Mouse (Mus musculus) liver, adult (tissue): ENCODE data around the gene Uspl1.

Source experiments
- GATA4 ChIP-seq: IDR thresholded peaks from 2 replicates; pipeline ENCODE4 v1.6.1; 2014; ENCODE audit warnings: mild to moderate bottlenecking, low read length; ENCODE audit not compliant: insufficient replicate concordance

The Uspl1 gene

DNA sequence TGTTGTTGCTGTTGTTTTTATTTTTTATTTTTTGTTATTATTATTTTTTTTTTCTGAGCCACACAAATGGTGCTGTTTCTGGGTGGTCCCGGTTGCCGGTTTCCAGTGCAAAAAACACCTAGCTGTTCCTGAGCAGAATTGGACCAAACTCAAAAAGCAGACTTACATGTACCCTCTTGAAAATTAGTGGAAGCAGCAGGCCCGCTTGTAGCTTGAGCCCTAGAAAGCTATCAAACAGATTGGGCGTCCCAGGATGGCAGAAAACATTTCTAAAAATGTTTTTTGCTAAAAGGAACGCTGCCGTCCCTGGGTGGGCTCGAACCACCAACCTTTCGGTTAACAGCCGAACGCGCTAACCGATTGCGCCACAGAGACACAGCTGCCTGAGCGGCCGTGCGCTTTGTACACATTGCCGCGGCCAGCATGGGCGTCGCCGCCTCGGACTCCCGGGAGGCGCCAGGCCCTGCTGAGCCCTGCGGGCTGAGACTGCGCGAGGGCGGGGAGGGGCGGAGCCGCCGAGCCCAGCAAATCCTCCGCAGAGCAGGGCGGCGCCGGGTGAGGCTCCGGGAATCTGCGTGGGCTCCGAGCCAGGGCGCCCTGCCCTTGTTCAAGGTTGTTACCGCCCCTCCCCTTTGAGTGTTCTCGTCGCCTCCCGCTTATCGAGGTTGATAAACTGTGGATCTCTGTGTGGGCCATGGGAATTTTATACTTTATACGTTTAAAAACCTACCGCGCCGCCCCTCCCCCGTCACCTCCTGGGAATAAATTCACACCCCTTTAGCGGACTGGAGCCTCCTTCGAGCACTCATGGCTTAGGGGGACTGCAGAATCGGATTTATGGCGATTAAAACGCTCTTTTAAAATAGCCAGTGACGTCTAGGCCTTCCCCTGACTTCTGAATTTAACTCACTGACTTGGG is 44.8 kb downstream of the Uspl1 start:
- TF ChIP-seq GATA4 = peak; percentile 71; the same call in 1 of the 2 replicates

DNA sequence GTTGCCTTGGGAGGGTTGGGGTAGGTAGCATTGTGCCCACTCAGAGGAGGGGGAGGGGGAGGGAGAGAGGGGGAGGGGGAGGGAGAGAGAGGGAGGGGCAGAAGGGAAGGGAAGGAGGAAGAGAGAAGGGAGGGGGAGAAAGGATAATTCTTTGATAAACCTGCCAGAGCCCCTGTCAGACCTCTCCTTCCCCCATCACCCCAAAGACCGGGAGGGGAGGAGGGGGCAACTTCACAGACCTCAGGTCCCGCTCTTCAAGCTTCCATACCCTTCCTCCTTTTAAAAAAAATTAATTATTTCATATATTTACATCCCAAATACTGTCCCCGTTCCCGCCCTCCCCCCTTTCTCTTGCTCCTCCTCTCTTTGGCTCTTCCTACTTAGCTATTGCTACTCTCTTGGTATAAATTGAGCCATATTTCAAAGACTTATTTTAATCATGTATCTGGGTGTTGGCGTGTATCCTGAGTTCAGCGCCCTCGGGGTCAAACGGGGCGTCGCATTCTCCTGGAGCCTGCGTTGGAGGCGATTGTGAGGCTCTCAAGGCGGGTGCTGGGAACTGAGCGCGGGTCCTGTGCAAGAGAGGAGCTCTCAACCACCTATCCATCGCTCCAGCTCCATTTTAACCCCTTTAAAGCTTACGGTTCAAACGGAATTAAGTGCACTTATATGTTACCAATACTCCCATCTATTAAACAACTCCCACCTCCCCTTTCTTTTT is 45.6 kb downstream of the Uspl1 start:
- no peak for TF ChIP-seq GATA4

DNA sequence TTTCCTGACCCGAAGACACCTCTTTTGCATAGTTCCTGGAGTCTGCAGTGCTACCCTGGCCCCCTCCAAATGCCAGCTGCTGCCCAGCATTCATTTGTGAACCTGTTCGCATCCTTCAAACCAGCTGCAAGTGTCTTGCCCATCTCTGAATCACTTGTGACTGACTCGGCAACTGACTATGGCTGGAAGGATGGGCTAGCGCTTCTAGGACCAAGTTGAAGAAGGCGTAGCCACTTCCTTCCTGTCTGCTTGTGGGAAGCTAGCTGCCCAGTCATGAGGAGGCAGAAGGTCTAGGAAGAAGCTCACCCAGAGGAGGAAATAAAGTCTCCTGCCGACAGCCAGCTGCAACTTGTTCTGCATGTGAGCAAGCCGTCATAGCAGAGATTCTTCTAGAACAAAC is 50.9 kb downstream of the Uspl1 start:
- no peak for TF ChIP-seq GATA4

DNA sequence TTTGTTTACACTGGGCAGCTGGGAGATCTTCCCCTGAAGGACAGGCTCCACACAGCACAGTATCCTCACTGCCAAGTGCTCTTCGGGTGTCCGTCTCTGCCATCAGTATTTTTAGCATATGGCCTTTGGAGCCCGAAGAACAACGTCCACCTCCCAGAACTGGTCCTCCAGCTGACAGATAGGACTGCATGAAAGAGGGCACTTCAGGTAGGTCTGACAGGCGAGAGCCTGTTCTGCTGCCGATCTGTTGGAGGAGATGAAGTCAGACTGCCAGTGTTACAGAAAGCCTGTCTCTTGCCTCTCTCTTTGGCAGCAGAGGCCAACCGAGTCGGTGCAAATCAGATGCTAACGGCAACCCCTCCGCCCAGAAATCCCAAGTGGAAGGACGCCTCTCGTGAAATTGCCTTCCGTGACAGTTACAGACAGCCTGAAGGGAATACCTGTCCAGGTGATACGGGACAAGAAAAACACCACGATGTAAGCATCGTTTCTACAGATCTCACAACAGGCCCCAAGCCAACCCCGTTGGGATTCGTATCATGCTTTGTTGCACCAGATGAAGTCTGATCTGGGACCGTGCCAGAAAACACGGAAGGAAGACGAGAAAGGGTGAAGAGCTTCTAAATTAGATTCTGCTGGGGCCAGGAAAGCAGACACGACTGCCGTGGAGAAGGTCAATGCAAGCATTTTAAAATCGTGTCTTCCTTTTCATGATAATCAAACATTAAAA is 53.2 kb downstream of the Uspl1 start:
- no peak for TF ChIP-seq GATA4

DNA sequence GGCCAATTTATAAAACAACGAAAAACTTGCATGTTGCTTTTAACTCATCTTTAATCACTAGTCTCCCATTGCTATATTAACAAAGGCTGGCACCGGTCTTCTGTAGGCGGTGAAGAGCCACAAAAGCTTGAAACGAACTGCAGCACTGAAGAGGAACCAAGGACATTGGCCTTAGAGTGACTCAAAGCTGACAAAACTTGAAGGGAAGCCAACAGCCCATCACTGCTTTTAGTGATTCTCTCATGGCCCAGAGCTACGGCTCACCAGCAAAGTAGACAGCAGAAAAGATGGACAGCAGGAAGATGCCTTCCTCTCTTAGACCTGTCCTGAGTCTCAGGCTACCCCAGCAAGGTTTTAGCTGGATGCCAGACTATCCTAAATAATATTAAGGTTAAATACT is 58.3 kb downstream of the Uspl1 start:
- no peak for TF ChIP-seq GATA4

DNA sequence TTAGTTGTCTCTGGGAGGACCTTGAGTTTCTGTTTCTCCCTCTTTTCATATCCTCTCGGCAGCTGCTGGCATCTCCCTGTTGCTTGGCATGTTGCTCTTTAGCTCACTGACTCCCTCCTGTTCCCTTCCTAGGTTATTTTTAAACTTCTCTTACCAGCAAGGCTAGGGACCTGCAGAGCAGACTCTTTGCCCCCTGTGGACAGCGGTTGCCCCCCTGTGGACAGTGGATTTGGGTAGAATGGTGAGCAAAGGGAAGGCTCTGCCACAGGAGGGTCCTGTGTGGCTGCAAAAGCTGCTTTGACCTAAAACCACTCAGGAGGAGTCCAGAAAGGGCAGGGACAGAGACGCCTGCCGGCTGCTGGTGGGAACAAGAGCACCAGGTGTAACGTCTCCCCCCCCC is 58.9 kb downstream of the Uspl1 start:
- no peak for TF ChIP-seq GATA4

DNA sequence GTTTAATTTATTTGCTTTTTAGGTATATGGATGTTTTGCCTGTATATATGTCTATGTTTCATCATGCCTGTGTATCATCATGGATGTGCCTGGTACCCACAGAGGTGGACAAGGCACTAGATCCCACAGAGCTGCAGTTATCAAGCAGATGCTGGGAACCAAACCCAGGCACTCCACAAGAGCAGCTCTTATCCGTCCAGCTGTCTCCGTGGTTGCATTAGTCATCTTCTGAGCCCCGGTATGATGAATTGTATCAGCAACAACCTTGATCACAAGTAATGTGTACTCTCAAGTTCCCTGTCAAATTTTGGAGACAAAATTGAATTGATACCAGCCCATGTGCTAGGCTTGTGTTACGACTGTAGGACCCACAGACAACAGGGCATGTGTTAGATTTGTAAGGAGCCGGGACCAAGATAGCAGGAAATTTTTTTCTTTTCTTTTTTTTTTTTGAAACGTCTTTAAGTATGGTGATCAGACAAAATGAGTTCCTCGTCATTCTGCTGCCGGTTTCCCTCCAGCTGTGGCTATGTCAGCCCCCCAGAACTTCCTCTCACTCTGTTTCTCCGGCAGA is 61.3 kb downstream of the Uspl1 start:
- no peak for TF ChIP-seq GATA4

DNA sequence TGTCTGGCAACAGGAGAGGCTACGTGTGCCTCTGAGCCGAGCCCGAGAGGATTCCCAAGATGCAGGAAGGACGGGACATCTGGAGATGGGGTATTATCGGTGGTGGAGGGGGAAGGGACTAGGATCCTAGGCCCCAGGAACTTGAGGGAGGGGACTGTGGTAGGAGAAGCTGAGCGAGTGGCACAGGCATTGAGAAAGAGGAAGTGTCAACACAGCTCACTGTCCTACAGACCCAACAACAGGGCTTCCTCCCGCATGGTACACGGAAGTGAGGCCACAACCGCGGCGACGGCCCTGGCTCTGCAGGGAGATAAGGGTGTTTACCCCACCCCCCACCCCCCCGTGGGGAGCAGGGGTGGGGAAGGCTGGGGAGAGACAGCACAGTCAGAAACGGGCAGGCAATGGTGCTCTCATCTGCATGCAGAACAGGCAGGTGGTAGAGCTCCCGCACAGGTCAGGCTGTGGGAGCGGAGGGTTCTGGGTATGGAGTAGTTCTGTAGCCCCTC is 61.9 kb downstream of the Uspl1 start:
- TF ChIP-seq GATA4 = peak; percentile 96; the same call in 1 of the 2 replicates

DNA sequence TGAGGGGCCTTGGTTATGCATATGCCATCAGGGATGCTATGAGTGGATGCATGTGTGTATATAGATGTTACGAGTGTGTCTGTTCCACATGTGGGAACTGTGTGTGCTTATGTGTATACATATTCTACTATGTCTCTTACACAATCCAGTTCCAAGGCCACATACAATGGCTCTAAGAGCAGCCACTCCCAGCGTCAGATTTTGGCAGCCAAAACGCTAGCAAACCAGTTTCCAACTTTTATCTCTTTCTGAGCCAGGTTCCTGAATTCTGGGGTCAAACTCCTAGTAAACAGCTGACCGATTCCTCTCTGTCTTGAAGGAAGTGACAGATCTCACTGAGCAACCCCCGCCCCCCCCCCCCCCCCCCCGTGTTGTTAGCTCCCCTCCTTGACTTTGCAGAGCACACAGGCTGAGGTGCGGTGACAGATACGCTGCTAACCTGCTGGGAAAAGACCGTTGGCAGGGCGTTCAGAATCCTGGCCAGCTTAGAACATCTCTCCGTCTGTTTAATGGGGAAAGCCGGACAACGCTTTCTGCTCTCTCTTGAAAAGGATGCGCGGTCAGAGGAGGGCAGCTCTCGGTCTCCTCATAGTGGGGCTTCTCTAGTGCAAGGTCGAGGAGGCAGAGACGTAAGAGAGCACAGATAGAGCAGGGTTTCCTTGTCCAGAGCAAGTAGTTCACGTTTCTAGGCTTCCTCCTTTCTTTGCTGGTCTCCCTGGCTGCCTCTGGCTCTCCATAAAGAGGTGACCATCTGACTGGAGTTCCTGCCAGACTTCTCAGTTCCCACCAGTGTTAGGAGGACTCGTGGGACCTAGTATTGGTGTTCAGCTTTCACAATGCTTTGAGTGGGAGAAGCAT is 63.1 kb downstream of the Uspl1 start:
- 0 out of 2 replicates have a peak, but pooled peaks have one; percentile 6 for TF ChIP-seq GATA4

DNA sequence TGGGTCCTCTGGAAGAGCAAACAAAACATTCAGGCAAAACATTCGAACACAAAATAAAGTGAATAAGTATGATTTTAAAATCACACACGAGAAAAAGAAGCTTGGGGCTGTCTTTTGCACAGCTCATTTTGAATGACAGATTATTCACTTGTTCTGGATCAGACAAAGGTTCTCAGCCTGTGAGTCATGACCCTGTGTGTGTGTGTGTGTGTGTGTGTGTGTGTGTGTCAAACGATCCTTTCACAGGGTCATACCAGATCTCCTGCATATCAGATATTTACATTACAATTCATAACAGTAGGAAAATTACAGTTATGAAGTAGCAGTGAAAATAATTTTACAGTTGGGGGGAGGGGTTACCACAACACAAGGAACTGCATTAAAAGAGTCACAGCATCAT is 68.2 kb downstream of the Uspl1 start:
- no peak for TF ChIP-seq GATA4

DNA sequence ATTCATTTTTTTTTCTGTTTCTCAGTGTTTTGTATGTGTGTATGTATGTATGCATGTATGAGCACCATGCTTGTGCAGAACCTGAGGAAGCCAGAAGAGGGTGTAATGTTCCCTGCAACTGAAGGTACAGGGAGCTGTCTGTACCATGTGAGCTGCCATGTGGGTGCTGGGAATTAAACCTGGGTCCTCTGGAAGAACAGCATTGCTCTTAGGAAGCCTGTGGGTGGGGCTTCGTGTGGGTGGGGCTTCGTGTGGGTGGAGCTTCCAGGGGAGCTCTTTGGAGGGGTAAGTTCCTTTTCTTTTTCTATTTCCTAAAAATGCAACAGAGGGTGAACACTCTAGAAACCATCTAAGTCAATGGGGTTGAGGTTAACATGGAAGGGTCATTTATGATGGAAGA is 69.3 kb downstream of the Uspl1 start:
- TF ChIP-seq GATA4 = no peak

DNA sequence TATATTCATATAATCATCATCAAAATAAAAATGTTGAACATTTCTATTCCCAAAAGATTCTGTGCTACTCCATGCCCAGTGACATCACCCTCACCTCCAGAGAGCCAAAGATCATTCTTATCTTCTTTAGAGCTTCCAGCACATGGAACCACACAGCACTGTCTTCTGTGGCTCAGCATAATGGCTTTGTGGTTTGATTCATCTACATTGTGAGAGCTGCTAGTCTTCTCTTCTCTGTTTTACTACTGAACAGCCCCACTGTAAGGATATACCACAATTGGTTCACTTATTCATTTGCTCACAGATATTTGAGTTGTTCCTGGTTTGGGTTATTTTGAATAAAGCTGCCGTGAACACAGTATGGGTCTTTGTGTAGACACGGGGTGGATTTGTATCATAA is 71.4 kb downstream of the Uspl1 start:
- no peak for TF ChIP-seq GATA4

DNA sequence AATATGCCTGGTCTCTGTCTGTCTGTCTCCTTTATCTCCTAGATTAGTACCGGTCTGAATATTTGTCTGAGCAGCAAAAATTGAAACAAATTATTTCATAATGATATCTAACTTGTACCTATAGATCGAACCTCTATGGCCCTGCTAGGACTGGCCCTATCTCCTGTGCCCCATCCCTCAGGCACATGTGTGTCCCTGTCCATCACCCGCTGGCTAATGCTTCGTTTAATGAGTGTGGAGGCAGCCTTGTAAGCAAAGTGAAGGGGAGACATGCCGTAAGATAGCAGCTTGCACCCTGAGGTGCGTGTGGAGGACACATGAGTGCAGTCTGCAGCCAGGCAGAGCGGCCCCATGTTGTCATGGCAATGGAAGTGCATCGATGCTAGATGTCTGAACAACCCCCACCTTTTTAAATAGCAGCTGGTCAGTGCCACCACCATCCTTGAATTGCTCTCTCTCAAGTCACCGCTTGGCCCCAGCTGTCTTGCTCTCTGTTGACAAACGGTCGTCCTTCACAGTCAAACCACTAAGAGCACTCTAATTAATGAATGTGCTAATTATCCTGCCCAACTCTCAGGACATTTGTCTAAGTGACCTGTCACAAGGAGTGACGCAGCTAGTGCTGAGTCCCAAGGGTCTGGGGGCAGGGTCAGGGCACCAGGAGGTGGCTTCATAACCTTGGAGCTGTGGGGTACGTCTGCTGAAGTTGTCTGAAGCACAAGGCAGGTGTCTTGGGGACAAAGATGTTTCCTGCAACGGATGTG is 73.5 kb downstream of the Uspl1 start:
- TF ChIP-seq GATA4 = no peak
